Mouse (Mus musculus): ENCODE measurements around the gene Zfp141.

Gene Zfp141

DNA sequence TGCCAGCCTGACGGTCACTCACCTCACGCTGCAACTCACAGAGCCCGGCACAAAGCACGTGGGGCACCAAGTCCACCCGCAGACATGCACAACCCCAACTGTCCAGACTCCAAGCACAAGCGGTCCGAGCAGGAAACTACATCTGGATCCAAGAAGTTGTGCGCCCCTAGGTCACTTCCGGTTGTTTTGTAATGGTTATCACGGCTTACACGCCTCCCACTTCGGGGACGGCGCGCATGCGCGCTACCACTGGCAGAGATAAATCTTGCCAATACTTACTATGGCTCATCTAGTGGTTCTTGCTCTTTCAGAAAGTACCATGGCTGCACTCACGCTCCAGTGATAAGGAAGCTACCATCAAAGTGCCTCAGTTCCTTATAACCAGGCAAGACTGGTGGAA is at the start of gene Zfp141:
TSS of gene Zfp141 (minus strand) at position 153 of the 400 bp plus-strand sequence.
- peak; percentile 88 for DNase-seq

DNA sequence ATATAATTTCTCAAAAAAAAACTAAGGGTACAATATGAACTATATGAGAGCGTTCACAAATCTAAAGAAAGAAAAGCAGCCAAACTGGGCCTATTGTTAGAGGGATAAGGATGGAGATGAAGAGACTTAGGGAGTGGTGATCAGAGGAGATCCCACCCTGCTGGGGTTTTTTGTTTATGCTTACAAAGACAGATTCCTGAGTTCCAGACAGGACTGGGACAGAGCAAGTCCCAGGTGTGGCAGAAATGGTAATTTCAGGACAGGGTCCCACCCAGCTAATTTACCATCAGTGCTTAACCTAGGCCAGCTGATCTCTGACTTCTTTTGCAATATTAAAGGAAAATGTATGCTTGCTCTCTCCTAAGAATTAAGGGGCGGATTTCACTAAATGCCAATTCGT is 46.2 kb upstream of the Zfp141 start:
- no peak for DNase-seq

DNA sequence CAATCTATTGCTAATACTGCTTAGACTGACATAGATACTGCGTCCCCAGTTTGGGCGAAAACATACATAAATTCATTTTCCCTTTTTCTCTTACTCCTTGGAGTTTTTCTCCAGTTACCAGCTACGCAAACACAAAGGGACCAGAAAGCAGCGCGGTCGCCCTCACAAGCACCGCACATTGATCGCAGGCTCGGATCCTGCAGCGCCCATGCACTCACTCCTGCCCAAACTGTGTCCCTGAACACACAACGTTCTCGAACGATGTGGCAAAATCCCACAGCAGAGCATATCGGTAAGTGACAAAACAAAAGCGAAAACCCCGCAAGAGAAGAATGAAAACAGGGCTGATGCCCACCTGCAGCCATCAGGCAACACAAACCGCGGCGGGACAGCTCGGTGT is 354 bp downstream of the Zfp141 start:
- peak; percentile 31 for DNase-seq

DNA sequence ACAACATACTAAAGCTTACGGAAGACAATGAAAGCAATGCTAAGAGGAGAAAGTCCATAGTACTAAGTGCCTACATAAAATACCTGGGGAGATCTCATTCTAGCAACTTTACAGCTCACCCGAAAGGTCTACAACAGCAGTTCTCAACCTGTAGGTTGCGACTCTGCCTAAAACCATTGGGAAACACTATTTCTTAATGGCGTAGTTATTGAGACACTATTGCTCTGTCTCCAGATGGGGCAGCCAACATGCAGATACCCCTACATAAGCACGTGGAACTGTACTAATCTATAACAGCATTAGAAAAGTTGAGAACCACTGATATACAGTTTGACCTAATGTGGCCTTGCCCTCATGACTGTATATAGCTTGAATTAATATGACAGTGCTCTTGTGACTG is 7.3 kb downstream of the Zfp141 start:
- DNase-seq: no peak

DNA sequence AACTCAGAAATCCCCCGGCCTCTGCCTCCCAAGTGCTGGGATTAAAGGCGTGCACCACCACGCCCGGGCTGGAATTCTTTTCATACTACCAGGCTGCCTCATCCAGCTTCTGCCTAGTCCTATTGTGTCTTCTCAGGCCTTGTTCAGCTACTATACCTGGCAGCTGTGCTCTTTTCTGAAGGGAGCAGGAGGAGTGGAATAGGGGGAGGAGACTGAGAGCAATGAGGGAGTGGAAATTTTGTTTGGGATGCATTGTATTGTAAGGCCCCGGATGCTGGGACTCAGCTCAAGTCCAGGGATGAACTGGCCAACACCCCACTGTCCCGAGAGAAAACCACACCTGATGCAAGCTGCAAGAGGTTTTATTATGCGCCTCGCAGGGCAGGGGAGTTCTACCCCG is 8.2 kb downstream of the Zfp141 start:
- DNase-seq: no peak

DNA sequence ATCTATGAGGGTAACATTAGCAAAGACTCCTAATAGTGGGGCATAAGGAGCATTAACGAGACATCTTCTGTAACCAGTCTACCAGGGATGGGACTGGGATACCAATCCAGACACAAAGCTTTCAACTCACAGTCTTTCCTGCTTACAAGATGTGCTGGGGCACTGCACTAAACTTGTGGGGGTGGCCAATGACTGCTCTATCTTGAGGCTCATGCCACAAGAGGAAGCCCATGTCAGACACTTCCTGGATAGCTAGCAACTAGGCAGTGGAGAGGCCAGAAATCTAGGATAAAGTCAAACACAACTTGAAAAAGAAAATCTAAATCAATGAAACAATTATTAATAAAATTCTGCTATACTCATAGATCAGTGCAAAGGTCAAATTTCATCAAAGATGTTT is 9.3 kb downstream of the Zfp141 start:
- no peak for DNase-seq

DNA sequence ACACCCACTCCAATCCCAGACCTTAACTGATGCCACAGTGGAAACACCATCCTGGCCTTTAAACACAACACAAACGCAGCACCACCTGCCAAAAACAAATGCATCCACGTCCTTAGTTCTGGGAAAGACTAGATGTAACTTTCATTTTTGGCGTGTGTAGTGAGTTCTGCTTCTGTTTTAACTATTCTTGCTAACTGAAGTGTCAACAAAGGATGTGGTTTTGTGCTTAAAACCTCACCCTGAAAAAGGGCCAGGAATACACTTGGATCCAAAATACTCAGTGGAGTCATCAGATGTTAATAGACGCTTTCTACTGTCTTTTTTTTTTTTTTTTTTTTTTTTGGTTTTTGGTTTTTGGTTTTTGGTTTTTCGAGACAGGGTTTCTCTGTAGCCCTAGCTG is 14.7 kb downstream of the Zfp141 start:
- no peak for DNase-seq

DNA sequence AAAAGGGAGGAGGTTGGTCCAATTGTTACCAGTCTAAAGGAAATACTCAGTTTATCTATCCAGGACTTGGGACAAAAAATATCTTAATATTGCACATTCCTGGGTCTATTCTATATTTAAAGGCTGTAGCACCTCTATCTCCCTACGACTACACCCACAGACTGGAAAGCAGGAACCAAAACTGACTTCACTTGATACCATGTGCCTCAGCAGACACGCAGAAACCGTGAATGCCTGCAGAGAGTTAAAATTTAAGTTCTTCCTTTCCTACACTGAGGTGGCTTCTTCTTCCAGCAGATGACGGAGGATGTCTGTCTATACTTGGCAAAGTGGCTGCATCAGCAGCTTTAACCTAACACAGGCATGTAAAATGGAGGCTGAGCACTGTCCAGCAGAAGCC is 15.2 kb downstream of the Zfp141 start:
- DNase-seq: no peak

DNA sequence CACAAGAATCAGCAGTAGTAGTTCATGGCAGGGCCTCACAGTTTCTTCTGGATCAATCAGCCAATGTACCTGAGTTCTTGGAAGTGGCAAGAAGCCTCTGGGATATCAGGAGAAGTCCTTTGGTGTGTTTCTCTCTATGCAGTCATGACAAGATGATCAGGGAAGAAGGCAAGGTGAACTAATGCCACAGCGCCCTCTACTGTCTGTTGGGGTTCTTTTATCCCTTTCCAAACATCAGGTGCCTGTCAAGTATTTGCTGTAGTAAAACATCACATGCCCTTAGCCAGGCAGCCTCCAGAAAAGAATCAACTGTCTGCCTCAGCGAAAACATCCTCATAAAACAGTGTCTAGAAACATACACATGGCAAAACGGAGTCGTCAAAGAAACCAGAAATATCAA is 50.9 kb downstream of the Zfp141 start:
- DNase-seq: no peak

DNA sequence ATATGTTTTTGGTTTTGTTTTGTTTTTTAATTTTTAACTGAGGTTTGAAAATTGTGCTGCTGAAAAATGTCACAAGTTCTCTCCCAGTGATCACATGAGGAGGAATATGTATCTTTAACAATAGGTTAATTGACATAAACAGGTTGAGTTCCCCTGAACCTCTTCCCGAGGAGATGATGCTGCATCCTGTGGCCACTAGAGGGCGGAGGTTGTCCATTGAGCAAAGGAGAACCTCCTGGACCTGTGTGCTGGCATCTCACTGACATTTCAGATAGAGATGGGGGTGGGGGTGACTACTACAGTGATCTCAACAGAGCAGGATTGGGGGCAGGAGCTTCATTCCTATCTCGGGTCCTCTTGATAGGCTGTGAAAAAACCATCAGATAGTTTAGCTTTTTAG is 54.9 kb downstream of the Zfp141 start:
- DNase-seq: peak; percentile 11

DNA sequence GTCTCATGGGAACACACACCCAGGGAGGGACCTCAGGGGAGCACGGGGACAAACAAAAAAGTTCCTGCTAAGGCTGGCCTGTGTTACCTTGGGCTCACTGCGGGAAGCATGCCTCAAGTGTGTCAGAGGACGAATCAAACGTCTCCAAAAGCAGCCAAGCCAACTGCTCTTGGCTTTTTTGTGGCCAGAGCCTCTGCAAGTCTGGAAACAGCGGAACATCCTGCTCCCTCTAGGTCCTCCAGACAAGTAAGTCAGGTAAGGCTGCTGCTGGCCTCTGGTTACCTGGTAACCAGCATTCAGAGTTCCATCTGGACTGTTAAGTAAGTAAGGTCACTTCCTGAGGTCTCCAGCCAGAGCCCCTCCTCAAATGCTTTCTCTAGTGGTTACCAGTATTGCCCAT is 57.7 kb downstream of the Zfp141 start, which contains the start of gene 4933421I07Rik:
TSS of gene 4933421I07Rik (minus strand) at position 271 of the 400 bp plus-strand sequence.
- no peak for DNase-seq

DNA sequence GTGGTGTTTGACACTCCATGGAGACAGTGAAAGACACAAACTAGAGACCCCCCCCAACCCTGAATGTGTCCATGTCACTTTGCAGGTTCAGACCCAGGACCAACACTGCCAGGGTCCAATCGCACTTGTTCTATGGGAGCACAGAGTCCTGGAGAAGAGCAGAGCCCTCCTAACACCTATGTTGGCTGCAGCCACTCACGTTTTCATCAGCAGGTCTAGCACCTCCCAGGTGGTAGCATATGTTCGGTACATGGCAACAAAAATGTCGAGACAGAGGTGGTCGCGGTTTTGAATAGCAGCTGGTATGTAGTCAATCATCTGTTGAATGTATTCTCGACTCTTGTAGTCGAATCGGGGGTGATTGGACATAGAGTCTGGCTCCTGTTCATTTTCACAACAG is 58.2 kb downstream of the Zfp141 start:
- DNase-seq: no peak
